Mouse (Mus musculus) layer of hippocampus, postnatal 14 days (tissue): ENCODE results near the gene Rasgrf1. TPM values are rescaled to one million over a fixed set of nuclear protein-coding genes. Genes with fewer than 3 reads are reported as not detected.

Source experiments
- DNase-seq, 2 experiments: peaks; one replicate each; pipeline ENCODE4 v3.0.0; 2021 to 2022; ENCODE audit warnings: low spot score in 2 of 2, mixed read lengths in 1 of 2
- total RNA-seq, 2 experiments: library from RNA; stranded (reverse); gene quantifications; 2 replicates each; pipeline ENCODE4 v1.2.3; 2021

Gene Rasgrf1
- total RNA-seq, 2 experiments from 2014 or later, result 248 to 271 TPM

GRCm38 (mm10) chr9:90076131-90076530 is 166.4 kb downstream of the Rasgrf1 start:
- no peak for DNase-seq

Other genes starting within 250 kb of the Rasgrf1 start
- gene Tmed3, start 204.8 kb upstream of the Rasgrf1 start, total RNA-seq, result 10 to 100 TPM; 24.0 to 29.4 TPM
- gene Ankrd34c, start 171.4 kb upstream of the Rasgrf1 start, total RNA-seq, result 1 to 10 TPM in 1 of 2 experiments, under 1 TPM in 1; 0.83 to 1.4 TPM
- gene Ctsh, start 144.2 kb downstream of the Rasgrf1 start, total RNA-seq, result 10 to 100 TPM; 19.0 to 25.6 TPM
- 100 to 1,000 TPM; 364 to 379 TPM for gene Morf4l1, start 204.9 kb downstream of the Rasgrf1 start, total RNA-seq